Mouse (Mus musculus) spleen, postnatal 14 days (tissue): ENCODE measurements around the gene Vps16.

Source experiments
- DNase-seq, 2 experiments: peaks; one replicate each; pipeline ENCODE4 v3.0.0; 2021 to 2022; ENCODE audit warnings: low spot score in 2 of 2

Gene Vps16

GRCm38 (mm10) chr2:130459576-130459975 lies 35.4 kb downstream of the Vps16 start:
- no peak for DNase-seq

- DNase-seq: no peak
These were observed 37.3 kb downstream of the Vps16 start for GRCm38 (mm10) chr2:130461287-130462071.

DNA sequence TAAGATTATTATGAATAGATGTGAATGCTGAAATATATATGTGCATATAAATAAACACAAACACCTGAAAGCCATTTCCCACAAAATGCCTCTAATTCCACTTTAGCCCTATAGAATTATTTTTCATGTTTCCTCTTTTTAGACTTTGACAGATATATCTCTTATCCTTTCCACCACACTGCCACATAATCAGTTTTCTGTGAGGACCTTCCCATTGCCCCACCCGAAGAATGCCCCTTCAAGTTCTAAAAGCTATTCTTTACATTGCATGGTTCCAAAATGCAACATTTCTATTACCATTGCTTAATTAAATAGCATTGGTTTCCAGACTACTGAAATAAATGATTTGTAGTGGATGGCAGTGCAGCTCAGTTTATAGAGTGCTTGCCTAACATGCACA lies 42.3 kb downstream of the Vps16 start:
- DNase-seq: no peak

DNA sequence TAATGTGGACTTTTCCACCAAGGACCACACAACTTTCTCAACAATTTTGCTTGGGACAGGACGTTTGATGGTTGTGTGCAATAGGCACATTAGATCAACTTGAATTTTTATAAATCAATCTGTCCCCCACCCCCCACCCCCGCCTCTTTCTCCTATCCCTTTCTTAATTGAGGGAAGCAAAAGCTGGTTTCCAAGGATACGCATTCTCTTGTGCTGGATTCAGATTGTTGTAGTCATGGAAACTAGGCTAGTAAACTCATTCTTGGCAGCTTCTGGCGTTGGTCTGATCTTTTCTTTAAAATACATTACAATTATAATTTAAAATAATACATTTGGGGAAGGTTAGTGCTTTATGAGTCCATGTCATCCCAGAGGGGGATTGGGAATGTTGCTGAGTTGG lies 45.2 kb downstream of the Vps16 start:
- no peak for DNase-seq

DNA sequence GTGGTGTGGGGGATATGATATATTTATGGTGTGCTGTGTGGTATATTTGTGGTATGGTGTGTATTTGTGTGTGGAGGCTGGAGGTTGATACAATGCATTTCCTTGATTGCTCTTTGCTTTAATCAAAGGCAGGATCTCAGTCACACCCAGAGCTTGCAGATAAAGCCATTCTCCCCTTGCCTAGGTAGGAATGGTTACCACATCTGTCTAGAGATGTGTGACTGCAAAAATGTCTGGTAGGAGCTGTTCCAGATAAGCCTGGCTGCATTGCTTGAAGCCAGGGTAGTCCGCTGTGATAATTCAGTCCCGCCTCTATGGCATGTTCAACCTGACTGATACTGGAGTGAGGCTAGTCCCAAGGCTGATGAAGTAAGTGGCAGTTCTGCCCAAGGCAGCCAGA lies 45.8 kb downstream of the Vps16 start:
- no peak for DNase-seq

GRCm38 (mm10) chr2:130472908-130473510 lies 48.9 kb downstream of the Vps16 start:
- no peak for DNase-seq

GRCm38 (mm10) chr2:130475764-130476163 lies 51.6 kb downstream of the Vps16 start:
- no peak for DNase-seq

DNA sequence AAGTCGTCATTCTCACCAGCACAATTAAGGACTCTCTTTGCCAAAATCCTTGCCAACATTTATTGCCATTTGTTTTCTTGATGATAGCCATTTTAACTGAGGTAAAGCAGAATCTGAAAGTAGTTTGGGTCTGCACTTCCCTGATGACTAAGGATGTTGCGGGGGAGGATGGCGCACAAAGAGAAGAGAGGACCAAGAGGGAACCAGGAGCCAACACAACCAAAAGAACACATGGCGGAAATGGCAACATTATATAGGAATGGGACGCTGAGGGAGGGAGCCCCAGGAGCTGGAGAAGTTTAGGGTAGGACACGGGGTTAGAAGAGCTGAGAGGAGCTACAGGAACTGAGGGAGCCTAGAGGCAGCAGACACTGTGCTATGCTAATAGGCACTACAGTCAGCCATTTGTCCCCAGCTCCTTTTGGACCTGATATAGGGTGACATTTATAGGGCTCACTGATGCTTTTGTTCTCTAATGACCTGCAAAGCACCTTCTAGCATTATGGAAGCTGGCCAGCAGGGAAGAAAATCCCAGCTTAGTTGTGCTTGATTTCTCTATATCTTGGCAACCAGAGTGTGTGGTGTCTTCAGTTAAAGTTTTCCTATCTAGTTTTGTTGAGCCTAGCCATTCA lies 52.6 kb downstream of the Vps16 start:
- no peak for DNase-seq

DNA sequence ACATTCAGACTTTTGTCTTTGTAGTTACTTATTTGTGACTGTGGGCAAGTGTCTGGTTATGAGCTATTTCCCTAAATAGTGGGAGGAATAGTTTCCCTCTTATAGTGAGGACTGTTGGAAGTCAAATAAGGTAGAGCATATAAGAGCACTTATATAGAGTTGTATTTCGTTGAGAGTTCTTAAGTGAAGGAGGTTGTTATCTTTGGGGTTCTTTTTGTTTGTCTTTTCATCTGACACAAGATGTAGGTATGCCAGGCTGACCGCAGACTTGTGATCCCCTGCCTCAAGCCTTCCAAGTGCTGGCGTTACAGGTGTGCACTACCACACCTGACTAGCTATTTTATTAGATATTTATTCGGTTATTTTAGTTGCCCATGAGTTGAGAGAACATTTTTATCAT lies 58.0 kb downstream of the Vps16 start:
- DNase-seq: no peak

DNA sequence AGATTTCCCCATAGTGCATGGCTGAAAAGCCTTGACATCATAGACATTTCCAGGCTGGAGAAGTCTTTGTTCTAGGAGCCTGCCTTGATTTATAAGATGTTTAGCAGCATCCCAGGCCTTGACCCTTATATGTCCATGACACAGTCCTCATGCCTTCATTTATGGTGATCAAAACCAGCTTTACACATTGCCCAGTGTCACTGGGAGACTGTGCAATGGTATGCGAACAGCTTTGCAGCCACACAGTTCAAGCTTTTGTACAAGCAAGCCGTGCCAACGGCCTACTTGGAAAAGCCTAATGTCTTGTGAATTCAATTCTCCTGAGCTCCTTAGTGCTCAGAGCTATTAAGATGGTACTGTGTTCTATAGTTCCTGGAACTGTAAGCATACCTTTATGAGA lies 58.6 kb downstream of the Vps16 start:
- DNase-seq: no peak

GRCm38 (mm10) chr2:130484206-130484605 lies 60.1 kb downstream of the Vps16 start:
- no peak for DNase-seq

GRCm38 (mm10) chr2:130488002-130488401 lies 63.9 kb downstream of the Vps16 start:
- no peak for DNase-seq

GRCm38 (mm10) chr2:130488600-130488999 lies 64.5 kb downstream of the Vps16 start:
- DNase-seq: no peak

- no peak for DNase-seq
These were observed 67.0 kb downstream of the Vps16 start for GRCm38 (mm10) chr2:130491162-130491561.

DNA sequence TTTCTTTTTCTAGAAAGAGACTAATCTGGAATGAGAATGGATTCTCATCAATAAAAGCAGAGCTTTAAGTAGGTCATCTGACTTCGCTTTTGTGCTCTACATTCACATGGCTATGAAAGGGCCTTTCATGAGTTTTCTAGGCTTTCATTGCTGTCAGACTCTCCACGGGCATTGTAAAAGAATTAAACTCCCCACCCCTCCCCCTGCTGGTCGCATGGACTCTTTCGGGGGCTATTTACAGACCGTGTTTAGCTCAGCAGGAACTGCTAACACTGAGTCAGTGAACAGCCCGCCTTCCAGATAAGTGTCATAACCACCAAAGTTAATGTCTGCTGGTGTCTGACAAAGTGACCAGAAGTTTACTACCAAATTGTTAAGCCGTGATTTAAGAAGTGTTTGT lies 67.4 kb downstream of the Vps16 start:
- DNase-seq: no peak
